Mouse (Mus musculus) spleen, adult 2 months (tissue): ENCODE measurements around the gene Zc3h15.

Experiments
- CTCF ChIP-seq: fragments of 200-500 bp; IDR thresholded peaks from 2 replicates; pipeline ENCODE4 v1.5.1; 2011; ENCODE audit warnings: mild to moderate bottlenecking, inconsistent platforms; ENCODE audit not compliant: insufficient read depth, insufficient read length, insufficient replicate concordance; ENCODE audit errors: extremely low read depth
- POLR2A ChIP-seq: fragments of 200-500 bp; IDR thresholded peaks from 2 replicates; pipeline ENCODE4 v1.6.1; 2011; ENCODE audit warnings: low read depth, low read length, inconsistent platforms

GRCm38 (mm10) chr2:83698484-83698883 lies 54.2 kb downstream of the Zc3h15 start:
- TF ChIP-seq CTCF, result no peak
- no peak for TF ChIP-seq POLR2A
